Mouse (Mus musculus) mesoderm, embryonic 11.5 days (tissue): ENCODE measurements at regions not wholly inside any gene's neighbourhood (a gene's known extent, or its start where the extent isn't known, plus 50 kb on each side); places are given as distances from the start of the nearest gene placed in this dataset.

Source experiments
- DNase-seq: peaks from one replicate; pipeline ENCODE4 v3.0.0-alpha.2; 2012; ENCODE audit warnings: low read depth, low spot score

DNA sequence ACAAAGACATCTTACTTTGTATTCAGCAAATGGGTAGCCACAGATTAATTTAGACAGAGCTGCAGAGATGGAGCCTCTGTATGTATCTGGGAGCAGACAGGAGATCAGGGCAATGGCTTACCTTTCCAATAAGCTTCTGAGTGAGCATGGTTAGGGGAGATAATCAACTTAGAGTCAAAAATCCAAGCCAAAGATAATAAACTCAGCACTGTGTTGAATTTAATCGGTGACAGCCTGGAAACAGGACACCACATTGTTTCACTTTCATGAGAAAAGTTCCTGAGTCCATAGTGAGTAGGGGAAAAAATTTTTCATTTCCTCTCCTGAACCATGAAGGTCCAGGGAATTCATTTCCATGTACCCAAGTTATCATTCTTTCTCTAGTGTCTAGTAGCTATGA lies 70.7 kb upstream of the Arsj start:
- no peak for DNase-seq

DNA sequence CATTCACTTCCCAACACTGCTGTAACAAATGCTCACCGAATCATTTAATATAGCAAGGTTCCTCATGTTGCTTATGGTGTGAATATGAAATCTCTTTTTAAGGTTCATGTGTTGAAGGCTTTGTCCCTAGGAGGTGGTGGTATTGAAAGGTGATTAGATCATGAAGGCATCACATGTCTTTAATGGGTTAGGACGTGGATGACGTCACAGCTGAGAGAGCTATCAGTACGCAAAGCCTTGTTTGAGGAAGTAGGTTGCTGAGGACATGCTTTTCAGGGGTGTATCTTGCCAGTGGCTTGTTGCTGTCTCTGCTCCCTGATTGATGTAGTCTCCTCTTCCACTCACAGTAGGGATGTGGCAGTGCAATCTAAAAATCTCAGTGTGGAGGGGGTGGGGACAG lies 69.8 kb upstream of the Arsj start:
- no peak for DNase-seq

DNA sequence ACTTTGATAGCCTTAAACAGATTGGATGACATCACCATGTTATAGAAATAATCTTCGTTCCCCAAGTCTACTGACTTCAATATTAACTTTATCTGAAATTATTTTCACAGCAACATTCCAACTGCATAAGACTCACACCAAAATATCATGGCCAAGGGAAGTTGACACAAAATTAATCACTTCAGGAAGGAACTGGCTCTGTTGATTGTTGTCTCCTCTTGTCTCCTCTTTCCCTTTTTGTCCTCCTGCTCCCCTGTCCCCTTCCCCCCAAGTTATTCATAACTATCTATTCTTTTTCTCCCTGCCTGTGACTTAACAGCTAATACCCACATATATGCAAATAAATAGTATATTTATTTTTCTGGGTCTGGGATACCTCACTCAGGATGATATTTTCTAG lies 67.6 kb upstream of the Arsj start:
- no peak for DNase-seq

GRCm38 (mm10) chr3:126299257-126299656 lies 64.2 kb upstream of the Arsj start:
- DNase-seq: no peak

DNA sequence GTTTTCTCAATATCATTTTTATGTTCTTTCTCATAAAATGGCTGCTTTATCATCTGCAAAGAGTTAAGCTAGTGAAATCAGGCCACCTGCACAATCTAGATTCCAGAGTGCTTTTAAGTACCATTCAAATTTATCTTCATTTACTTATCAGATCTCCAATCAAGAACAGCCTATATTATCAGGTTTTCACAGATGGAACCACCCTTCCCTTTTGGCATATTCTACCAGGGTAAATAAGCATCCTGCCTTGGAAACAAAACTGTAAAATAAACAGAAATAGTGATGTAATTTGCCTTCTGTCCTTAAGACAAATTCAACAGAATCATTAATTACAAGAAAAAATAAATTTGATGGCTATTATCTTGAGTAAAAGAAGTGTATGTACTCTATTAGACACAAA lies 55.2 kb upstream of the Arsj start:
- no peak for DNase-seq
